Mouse (Mus musculus) spleen, adult 2 months (tissue): Measurements from ENCODE around the gene Cngb1. TPM values are rescaled to one million over a fixed set of nuclear protein-coding genes. Genes with fewer than 3 reads are reported as not detected.

Experiments
- DNase-seq, 2 experiments: peaks; one replicate each; pipeline versions ENCODE4 v3.0.0 to v3.0.0-alpha.2; 2012 to 2021; ENCODE audit warnings: low spot score in 2 of 2, low read depth in 1 of 2
- H3K27ac ChIP-seq: fragments of 200-500 bp; 2 replicates; pipeline ENCODE4 v1.5.1; 2012; ENCODE audit warnings: low read length, inconsistent platforms; ENCODE audit not compliant: insufficient read depth
- H3K27me3 ChIP-seq: fragments of 200-500 bp; 2 replicates; pipeline ENCODE4 v1.6.1; 2012; ENCODE audit warnings: mild to moderate bottlenecking, moderate library complexity, low read length, inconsistent platforms; ENCODE audit not compliant: control insufficient read depth, insufficient read depth
- H3K36me3 ChIP-seq: fragments of 200-500 bp; 2 replicates; pipeline ENCODE4 v1.6.1; 2012; ENCODE audit warnings: mild to moderate bottlenecking, low read length, inconsistent platforms; ENCODE audit not compliant: control insufficient read depth, insufficient read depth
- H3K4me1 ChIP-seq: fragments of 200-500 bp; 2 replicates; pipeline ENCODE4 v1.6.1; 2011; ENCODE audit warnings: inconsistent platforms; ENCODE audit not compliant: control insufficient read depth, insufficient read depth, insufficient read length
- H3K4me3 ChIP-seq: fragments of 200-500 bp; 2 replicates; pipeline ENCODE4 v1.5.1; 2011; ENCODE audit warnings: mild to moderate bottlenecking, inconsistent platforms; ENCODE audit not compliant: insufficient read depth, insufficient read length; ENCODE audit errors: extremely low read depth
- CTCF ChIP-seq: fragments of 200-500 bp; IDR thresholded peaks from 2 replicates; pipeline ENCODE4 v1.5.1; 2011; ENCODE audit warnings: mild to moderate bottlenecking, inconsistent platforms; ENCODE audit not compliant: insufficient read depth, insufficient read length, insufficient replicate concordance; ENCODE audit errors: extremely low read depth
- POLR2A ChIP-seq: fragments of 200-500 bp; IDR thresholded peaks from 2 replicates; pipeline ENCODE4 v1.6.1; 2011; ENCODE audit warnings: low read depth, low read length, inconsistent platforms
- WGBS: fragments of 180-500 bp; shearing (Covaris S2); methylation state at CpG from one replicate; pipeline ENCODE4 v1.1.7; 2018; 5-methylcytosine and 5-hydroxymethylcytosine counted together
- polyA plus RNA-seq: library from polyadenylated mRNA; depleted of rRNA; stranded (reverse); fragments of >200 nt; gene quantifications from 2 replicates; pipeline ENCODE4 v1.2.3, GENCODE M21; 2012

Gene Cngb1
- polyA plus RNA-seq, 1 experiment: 0.16 TPM

GRCm38 (mm10) chr8:95310342-95310970, 4.1 kb upstream of the Cngb1 start, which contains the start of gene Tepp:
Gene Tepp (plus strand): TSS chr8:95310566.
- no peaks in the 10 kb centered on the region for H3K4me1 ChIP-seq
- no peak for DNase-seq
- H3K4me3 ChIP-seq: no peak within 1 kb of the TSS
- 83% methylated on average over 6 of the region's 6 CpGs for WGBS
- no peak within 1 kb of the TSS for H3K27ac ChIP-seq
- no peaks in the 10 kb centered on the region for H3K36me3 ChIP-seq
- no peak for TF ChIP-seq POLR2A
- no peak for TF ChIP-seq CTCF
- H3K27me3 ChIP-seq: no peaks in the 10 kb centered on the region

GRCm38 (mm10) chr8:95305526-95305925, 859 bp downstream of the Cngb1 start:
- H3K27me3 ChIP-seq: no peaks in the 10 kb centered on the region
- no peak overlapping the region for H3K27ac ChIP-seq
- H3K36me3 ChIP-seq: no peaks in the 10 kb centered on the region
- WGBS: 79% methylated on average over 4 of the region's 4 CpGs
- no peaks in the 10 kb centered on the region for H3K4me1 ChIP-seq
- DNase-seq: no peak
- TF ChIP-seq CTCF (no peak), POLR2A (no peak)
- no peak overlapping the region for H3K4me3 ChIP-seq

- 13% methylated on average over 5 of the region's 5 CpGs for WGBS
- no peak overlapping the region for H3K27ac ChIP-seq
- no peak overlapping the region for H3K4me3 ChIP-seq
- H3K4me1 ChIP-seq: no peaks in the 10 kb centered on the region
- no peaks in the 10 kb centered on the region for H3K27me3 ChIP-seq
- DNase-seq: peak in 1 of 2 experiments; percentile 20
- TF ChIP-seq POLR2A (no peak), CTCF (peak; percentile 46; the same call in 1 of the 2 replicates)
- H3K36me3 ChIP-seq: no peaks in the 10 kb centered on the region
These were observed 4.0 kb downstream of the Cngb1 start for GRCm38 (mm10) chr8:95302410-95302809.

- WGBS: 44% methylated on average over 7 of the region's 7 CpGs
- Histone ChIP-seq H3K4me3 (peak overlapping the region; percentile 26; the same call in 1 of the 2 replicates), H3K27ac (0 out of 2 replicates have a peak overlapping the region, but pooled peaks have one; percentile 9), H3K27me3 (no peaks in the 10 kb centered on the region), H3K4me1 (no peaks in the 10 kb centered on the region), H3K36me3 (no peaks in the 10 kb centered on the region)
- TF ChIP-seq CTCF: no peak
- no peak for TF ChIP-seq POLR2A
- no peak for DNase-seq
These were observed 12.5 kb downstream of the Cngb1 start for GRCm38 (mm10) chr8:95293891-95294290.

- Histone ChIP-seq H3K27ac (no peak overlapping the region), H3K36me3 (no peaks in the 10 kb centered on the region), H3K27me3 (no peaks in the 10 kb centered on the region), H3K4me3 (peak overlapping the region; percentile 35; the same call in 1 of the 2 replicates), H3K4me1 (no peaks in the 10 kb centered on the region)
- TF ChIP-seq CTCF: no peak
- no peak for TF ChIP-seq POLR2A
- peak in 1 of 2 experiments; percentile 11 for DNase-seq
- WGBS: 21% methylated on average over 11 of the region's 11 CpGs
These were observed 13.2 kb downstream of the Cngb1 start for GRCm38 (mm10) chr8:95293172-95293571.

GRCm38 (mm10) chr8:95289066-95289650, 17.2 kb downstream of the Cngb1 start:
- 39% methylated on average over 6 of the region's 6 CpGs for WGBS
- Histone ChIP-seq H3K4me3 (no peak overlapping the region), H3K4me1 (no peaks in the 10 kb centered on the region), H3K27ac (no peak overlapping the region), H3K36me3 (no peaks in the 10 kb centered on the region), H3K27me3 (no peaks in the 10 kb centered on the region)
- no peak for TF ChIP-seq POLR2A
- TF ChIP-seq CTCF: no peak
- DNase-seq: no peak

GRCm38 (mm10) chr8:95281493-95281892, 24.9 kb downstream of the Cngb1 start:
- TF ChIP-seq CTCF (no peak), POLR2A (no peak)
- WGBS: 81% methylated on average over 5 of the region's 5 CpGs
- no peaks in the 10 kb centered on the region for H3K27me3 ChIP-seq
- DNase-seq: no peak
- H3K4me3 ChIP-seq: no peak overlapping the region
- no peaks in the 10 kb centered on the region for H3K36me3 ChIP-seq
- H3K27ac ChIP-seq: no peak overlapping the region
- H3K4me1 ChIP-seq: no peaks in the 10 kb centered on the region
